Mouse (Mus musculus) liver, postnatal 0 days (tissue): ENCODE data around the gene Fam19a5.

ENCODE experiments used
- CTCF ChIP-seq: sonication (generic); IDR thresholded peaks from 2 replicates; pipeline ENCODE4 v1.5.1; 2016; ENCODE audit warnings: antibody characterized with exemption, low read depth
- EP300 ChIP-seq: IDR thresholded peaks from 2 replicates; pipeline ENCODE4 v1.6.1; 2016; ENCODE audit warnings: antibody characterized with exemption, low read depth, mild to moderate bottlenecking

GRCm38 (mm10) chr15:87671929-87672328 is 127.8 kb downstream of the Fam19a5 start:
- no peak for TF ChIP-seq CTCF
- TF ChIP-seq EP300 = no peak
